Mouse (Mus musculus) neural tube, embryonic 15.5 days (tissue): ENCODE measurements around the gene Spic. TPM values are rescaled to one million over a fixed set of nuclear protein-coding genes. Genes with fewer than 3 reads are reported as not detected.
"Not testable (repeated sequence)": the region's sequence is repeated elsewhere in the genome, so short reads cannot be mapped to it uniquely, and the experiment has no call there.

Experiments used
- ATAC-seq: fragments of 200-750 bp; cut with Nextera tagmentation; 2 replicates; pipeline ENCODE4 v1.8.0; 2017; ENCODE audit warnings: mild to moderate bottlenecking, moderate TSS enrichment, moderate library complexity; ENCODE audit not compliant: low FRiP score
- H3K27ac ChIP-seq: fragments of 300-500 bp; sonication (generic); replicated peaks from 2 replicates; pipeline ENCODE4 v1.5.1; 2015; ENCODE audit warnings: mild to moderate bottlenecking, inconsistent platforms
- H3K27me3 ChIP-seq: fragments of 300-500 bp; sonication (generic); replicated peaks from 2 replicates; pipeline ENCODE4 v1.6.1; 2015; ENCODE audit warnings: inconsistent platforms
- H3K36me3 ChIP-seq: fragments of 300-500 bp; sonication (generic); 2 replicates; pipeline ENCODE4 v1.6.1; 2015; ENCODE audit warnings: inconsistent platforms
- H3K4me1 ChIP-seq: fragments of 300-500 bp; sonication (generic); 2 replicates; pipeline ENCODE4 v1.6.1; 2015; ENCODE audit warnings: inconsistent platforms
- H3K4me2 ChIP-seq: fragments of 300-500 bp; sonication (generic); 2 replicates; pipeline ENCODE4 v1.6.1; 2015; ENCODE audit warnings: inconsistent platforms, mild to moderate bottlenecking, moderate library complexity
- H3K4me3 ChIP-seq: fragments of 300-500 bp; sonication (generic); replicated peaks from 2 replicates; pipeline ENCODE4 v1.5.1; 2015; ENCODE audit warnings: mild to moderate bottlenecking, inconsistent platforms
- H3K9ac ChIP-seq: fragments of 300-500 bp; sonication (generic); replicated peaks from 2 replicates; pipeline ENCODE4 v1.6.1; 2015; ENCODE audit warnings: mild to moderate bottlenecking, inconsistent platforms
- H3K9me3 ChIP-seq: fragments of 300-500 bp; sonication (generic); replicated peaks from 2 replicates; pipeline ENCODE4 v1.6.1; 2016; ENCODE audit warnings: inconsistent platforms
- WGBS: fragments of 180-500 bp; shearing (Covaris S2); methylation state at CpG from one replicate; pipeline ENCODE4 v1.1.7; 2015; ENCODE audit warnings: mixed read lengths; 5-methylcytosine and 5-hydroxymethylcytosine counted together
- polyA plus RNA-seq: library from polyadenylated mRNA; unstranded; fragments of >200 nt; fragmentation: Nextera tagmentation; extraction: Ambion mirVana; gene quantifications from 2 replicates; pipeline ENCODE4 v1.2.1, GENCODE M21; 2015

Gene Spic
- polyA plus RNA-seq, 1 experiment from 2014 or later, result not detected

DNA sequence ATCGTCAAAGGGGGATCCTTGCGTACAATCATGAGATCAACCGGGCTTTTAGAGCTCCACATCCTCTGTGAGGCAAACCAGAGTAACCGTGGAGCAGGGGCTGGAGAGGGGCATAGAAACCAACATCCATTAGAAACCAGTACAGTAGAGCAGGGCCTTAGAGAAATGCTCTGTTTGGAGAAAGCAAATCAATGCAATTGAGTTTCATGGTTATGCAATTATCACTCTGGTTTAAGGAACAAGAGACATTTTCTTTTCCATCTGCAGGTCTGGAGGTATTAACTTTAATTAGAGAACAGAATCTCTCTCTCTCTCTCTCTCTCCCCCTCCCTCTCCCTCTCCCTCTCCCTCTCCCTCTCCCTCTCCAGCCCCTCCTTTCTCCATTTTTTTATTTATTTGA lies 29.9 kb upstream of the Spic start:
- Histone ChIP-seq H3K9ac (no peak overlapping the region), H3K36me3 (no peaks in the 10 kb centered on the region), H3K9me3 (no peaks in the 10 kb centered on the region), H3K4me1 (no peaks in the 10 kb centered on the region), H3K27ac (no peak overlapping the region), H3K4me3 (no peak overlapping the region), H3K4me2 (no peak overlapping the region), H3K27me3 (no peaks in the 10 kb centered on the region)
- 85% methylated on average over 4 of the region's 4 CpGs for WGBS
- ATAC-seq, result no peak

DNA sequence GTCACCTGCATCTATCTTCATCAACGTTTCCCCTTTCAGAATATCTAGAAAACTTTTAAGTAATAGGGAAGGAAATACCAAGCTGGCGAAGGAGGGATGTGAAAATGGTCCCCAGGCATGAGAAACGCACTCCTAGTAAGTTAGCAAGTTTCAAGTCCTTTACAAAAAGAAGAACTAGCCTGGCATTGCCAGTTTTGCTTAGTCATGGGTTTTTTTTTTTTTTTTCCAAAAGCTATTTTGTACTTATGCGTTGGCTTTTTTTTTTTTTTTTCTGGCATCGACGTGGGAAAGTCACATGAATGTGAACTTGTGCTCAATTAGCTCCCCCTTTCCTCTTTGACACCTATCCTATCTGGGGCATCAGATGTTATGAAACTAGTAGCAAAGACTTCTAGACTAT lies 27.5 kb upstream of the Spic start:
- 83% methylated on average over 6 of the region's 6 CpGs for WGBS
- no peak overlapping the region for H3K4me3 ChIP-seq
- H3K27ac ChIP-seq, result no peak overlapping the region
- H3K9ac ChIP-seq, result no peak overlapping the region
- no peak for ATAC-seq
- no peaks in the 10 kb centered on the region for H3K36me3 ChIP-seq
- H3K4me1 ChIP-seq, result no peaks in the 10 kb centered on the region
- no peaks in the 10 kb centered on the region for H3K9me3 ChIP-seq
- H3K27me3 ChIP-seq, result no peaks in the 10 kb centered on the region
- H3K4me2 ChIP-seq, result no peak overlapping the region

DNA sequence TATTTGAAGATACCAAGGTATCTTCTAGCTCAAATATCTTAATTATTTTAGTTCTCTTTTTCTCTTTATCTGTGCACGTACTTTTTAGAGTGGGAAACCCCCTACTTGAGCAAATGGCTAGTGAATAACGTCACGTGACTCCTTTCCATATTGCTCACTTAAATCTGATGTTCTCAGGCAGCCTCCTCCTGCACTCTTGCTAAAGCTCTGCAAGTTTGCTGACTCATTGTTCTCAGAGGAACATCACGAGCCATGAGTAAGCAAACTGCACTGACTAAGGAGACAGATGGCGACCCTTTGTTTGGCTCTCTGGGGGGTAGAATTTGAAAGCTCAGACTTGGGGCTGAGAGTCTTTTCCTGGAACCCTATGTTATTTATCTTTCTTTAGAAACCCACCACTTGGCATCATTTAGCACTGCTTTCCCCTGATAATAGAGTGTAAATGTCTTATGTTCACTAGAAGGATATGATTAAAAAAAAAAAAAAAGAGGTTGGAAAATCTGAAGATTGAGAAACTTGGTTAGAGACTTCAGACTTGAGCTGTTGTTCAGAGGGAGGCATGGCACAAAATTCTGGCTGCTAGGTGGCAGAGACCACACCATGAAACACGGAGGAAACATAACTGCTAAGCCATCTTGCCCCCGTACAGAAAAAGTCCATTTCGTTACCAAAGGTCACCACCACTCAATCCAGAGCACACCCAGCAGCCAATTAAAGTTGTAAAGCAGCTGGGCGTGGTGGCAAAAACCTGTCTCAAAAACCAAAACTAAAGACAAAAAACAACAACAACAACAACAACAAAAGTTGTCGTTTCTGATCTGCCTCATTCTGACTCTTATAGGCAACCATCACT lies 24.1 kb upstream of the Spic start:
- no peaks in the 10 kb centered on the region for H3K9me3 ChIP-seq
- H3K4me2 ChIP-seq, result no peak overlapping the region
- H3K4me1 ChIP-seq, result no peaks in the 10 kb centered on the region
- H3K27ac ChIP-seq, result no peak overlapping the region
- no peaks in the 10 kb centered on the region for H3K27me3 ChIP-seq
- 63% methylated on average over 10 of the region's 10 CpGs for WGBS
- H3K4me3 ChIP-seq, result no peak overlapping the region
- no peaks in the 10 kb centered on the region for H3K36me3 ChIP-seq
- no peak overlapping the region for H3K9ac ChIP-seq
- no peak for ATAC-seq

DNA sequence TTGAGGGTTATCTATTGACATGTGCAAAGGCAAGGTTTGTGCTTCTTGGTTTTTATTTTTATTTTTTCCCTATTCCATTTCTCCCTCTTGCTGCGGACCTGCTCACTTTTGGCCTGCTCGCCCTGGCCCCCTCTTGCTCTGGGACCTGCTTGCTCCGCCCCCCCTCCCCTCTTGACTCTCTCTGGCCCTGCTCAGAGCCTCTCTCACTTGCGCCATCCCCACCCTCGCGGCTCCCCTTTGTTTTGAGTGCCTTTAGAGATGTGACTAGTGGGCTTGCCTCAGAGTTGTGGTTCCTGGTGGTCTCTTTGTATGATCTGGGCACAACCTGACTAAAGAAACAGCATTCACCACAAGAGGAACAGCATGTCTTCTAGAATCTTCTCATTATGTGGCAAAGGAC lies 16.1 kb upstream of the Spic start:
- 76% methylated on average over 6 of the region's 6 CpGs for WGBS
- Histone ChIP-seq H3K36me3 (no peaks in the 10 kb centered on the region), H3K4me3 (no peak overlapping the region), H3K27me3 (no peaks in the 10 kb centered on the region), H3K27ac (no peak overlapping the region), H3K9ac (no peak overlapping the region), H3K9me3 (no peaks in the 10 kb centered on the region), H3K4me1 (no peaks in the 10 kb centered on the region), H3K4me2 (no peak overlapping the region)
- ATAC-seq, result no peak

DNA sequence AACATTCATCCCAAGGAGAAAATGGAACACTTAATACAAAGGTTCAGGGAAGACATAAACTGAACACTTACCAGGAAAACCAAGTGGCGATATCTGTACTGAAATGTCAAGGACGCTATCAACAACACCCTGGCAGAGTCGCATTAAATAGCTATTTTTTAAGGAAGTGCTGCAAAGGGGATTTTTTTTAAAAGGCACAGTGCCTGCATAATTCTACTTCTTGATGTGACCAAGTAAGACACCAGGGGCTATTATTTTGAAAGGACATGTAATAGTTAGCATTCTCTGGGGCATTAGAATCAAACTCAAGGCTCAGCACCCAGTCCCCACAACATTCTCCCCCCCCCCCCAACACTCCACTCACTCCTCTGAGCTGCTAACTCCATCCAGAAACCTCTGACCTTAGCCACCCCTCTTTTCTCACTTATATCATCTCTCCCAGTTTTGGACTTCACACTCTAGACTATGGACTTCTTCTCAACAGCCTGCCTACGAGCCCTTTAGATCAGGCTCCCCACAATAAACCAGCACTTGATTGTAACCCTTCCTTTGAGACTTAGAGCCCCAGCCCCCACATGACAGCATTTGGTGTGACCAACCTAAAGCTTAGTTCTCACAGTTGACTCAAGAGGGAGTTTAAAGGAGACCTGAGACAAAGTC lies 1.8 kb downstream of the Spic start:
- H3K27ac ChIP-seq, result no peak overlapping the region
- no peak overlapping the region for H3K4me3 ChIP-seq
- H3K4me2 ChIP-seq, result no peak overlapping the region
- no peaks in the 10 kb centered on the region for H3K27me3 ChIP-seq
- WGBS, result 83% methylated on average over 4 of the region's 4 CpGs
- H3K4me1 ChIP-seq, result no peaks in the 10 kb centered on the region
- no peak overlapping the region for H3K9ac ChIP-seq
- no peak for ATAC-seq
- no peaks in the 10 kb centered on the region for H3K36me3 ChIP-seq
- no peaks in the 10 kb centered on the region for H3K9me3 ChIP-seq

DNA sequence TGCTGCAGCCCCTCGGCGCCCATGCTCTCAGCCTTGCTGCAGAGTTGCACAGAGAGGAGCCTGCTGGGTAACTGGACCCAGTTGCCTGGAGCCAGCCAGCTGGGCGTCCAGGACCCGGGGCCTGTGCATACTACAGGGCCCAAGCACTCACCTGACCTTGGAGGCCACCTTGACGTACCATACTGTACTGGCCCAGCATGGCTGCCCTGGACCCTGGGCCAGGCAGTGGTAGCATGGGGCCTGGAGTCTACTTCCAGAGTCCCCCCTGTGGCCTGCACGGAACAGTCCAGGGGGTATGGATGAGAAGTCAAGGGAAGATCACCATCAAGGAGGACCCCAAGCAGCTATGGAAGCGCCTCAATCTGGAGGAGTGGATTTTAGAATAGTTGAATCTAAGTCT lies 12.0 kb downstream of the Spic start:
- Histone ChIP-seq H3K36me3 (no peaks in the 10 kb centered on the region), H3K27me3 (no peaks in the 10 kb centered on the region), H3K4me2 (no peak overlapping the region), H3K9me3 (no peaks in the 10 kb centered on the region), H3K9ac (no peak overlapping the region), H3K4me3 (no peak overlapping the region), H3K4me1 (no peaks in the 10 kb centered on the region), H3K27ac (no peak overlapping the region)
- no peak for ATAC-seq
- 94% methylated on average over 7 of the region's 7 CpGs for WGBS

DNA sequence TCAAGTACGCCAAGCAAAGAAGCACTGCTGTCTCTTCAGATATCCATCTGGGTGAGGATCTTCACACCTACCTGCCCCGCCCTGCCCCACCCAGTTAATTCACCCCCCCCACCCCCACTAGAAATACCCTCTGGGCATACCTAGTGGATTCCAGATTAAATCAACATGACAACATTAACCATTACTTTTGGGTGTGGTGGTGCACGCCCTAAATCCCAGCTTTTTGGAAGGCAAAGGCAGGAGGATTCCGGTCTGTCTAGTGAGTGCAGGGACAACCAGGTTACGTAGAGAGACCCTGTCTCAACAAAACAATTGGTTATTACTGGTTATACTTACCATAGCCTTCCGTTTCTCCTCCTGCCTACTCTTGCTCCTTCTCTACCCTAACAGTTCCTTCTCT lies 12.7 kb downstream of the Spic start:
- no peak overlapping the region for H3K4me2 ChIP-seq
- ATAC-seq, result no peak
- H3K9me3 ChIP-seq, result no peaks in the 10 kb centered on the region
- no peaks in the 10 kb centered on the region for H3K27me3 ChIP-seq
- no peak overlapping the region for H3K9ac ChIP-seq
- WGBS, result 92% methylated on average over 6 of the region's 6 CpGs
- H3K27ac ChIP-seq, result no peak overlapping the region
- H3K36me3 ChIP-seq, result no peaks in the 10 kb centered on the region
- H3K4me3 ChIP-seq, result no peak overlapping the region
- H3K4me1 ChIP-seq, result no peaks in the 10 kb centered on the region

GRCm38 (mm10) chr10:88669719-88670118 lies 15.1 kb downstream of the Spic start:
- Histone ChIP-seq H3K4me2 (no peak overlapping the region), H3K9ac (no peak overlapping the region), H3K36me3 (no peaks in the 10 kb centered on the region), H3K4me3 (no peak overlapping the region), H3K9me3 (no peaks in the 10 kb centered on the region), H3K4me1 (no peaks in the 10 kb centered on the region), H3K27ac (no peak overlapping the region), H3K27me3 (no peaks in the 10 kb centered on the region)
- ATAC-seq, result no peak
- WGBS, result 27% methylated on average over 1 of the region's 1 CpGs

GRCm38 (mm10) chr10:88663856-88664255 lies 21.0 kb downstream of the Spic start:
- H3K27ac ChIP-seq, H3K4me1 ChIP-seq, H3K27me3 ChIP-seq, H3K4me2 ChIP-seq, H3K36me3 ChIP-seq, H3K4me3 ChIP-seq, H3K9ac ChIP-seq, H3K9me3 ChIP-seq, ATAC-seq: not testable (repeated sequence)

- H3K27me3 ChIP-seq, result no peaks in the 10 kb centered on the region
- H3K4me3 ChIP-seq, result no peak overlapping the region
- 95% methylated on average over 4 of the region's 4 CpGs for WGBS
- no peak overlapping the region for H3K9ac ChIP-seq
- H3K36me3 ChIP-seq, result no peaks in the 10 kb centered on the region
- H3K4me2 ChIP-seq, result no peak overlapping the region
- H3K9me3 ChIP-seq, result no peaks in the 10 kb centered on the region
- no peaks in the 10 kb centered on the region for H3K4me1 ChIP-seq
- H3K27ac ChIP-seq, result no peak overlapping the region
- ATAC-seq, result no peak
Measured at GRCm38 (mm10) chr10:88658918-88659317, 25.9 kb downstream of the Spic start.

DNA sequence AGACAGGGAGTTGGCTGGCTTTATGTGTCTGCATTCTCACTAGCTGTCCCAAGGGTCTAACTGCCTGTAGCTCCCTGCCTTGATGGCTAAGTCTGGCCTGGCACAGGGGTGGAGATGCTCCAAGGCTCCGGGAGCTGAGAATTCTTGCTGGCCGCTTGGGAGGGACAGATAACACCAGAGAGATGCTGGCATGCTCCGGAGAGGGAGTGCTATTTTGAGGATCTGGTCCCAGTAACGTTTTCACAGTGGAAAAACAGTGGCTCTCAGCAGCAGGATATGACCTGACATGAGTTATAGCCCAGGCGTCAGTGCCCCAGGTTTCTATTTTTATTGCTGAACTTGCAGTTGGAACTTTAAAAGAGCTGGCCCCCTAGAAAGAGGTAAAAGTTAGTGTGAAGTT lies 39.4 kb downstream of the Spic start:
- 63% methylated on average over 5 of the region's 5 CpGs for WGBS
- Histone ChIP-seq H3K27ac (no peak overlapping the region), H3K36me3 (no peaks in the 10 kb centered on the region), H3K9ac (no peak overlapping the region), H3K9me3 (no peaks in the 10 kb centered on the region), H3K4me2 (no peak overlapping the region), H3K4me1 (no peaks in the 10 kb centered on the region), H3K4me3 (no peak overlapping the region), H3K27me3 (no peaks in the 10 kb centered on the region)
- ATAC-seq, result no peak

GRCm38 (mm10) chr10:88631330-88631953 lies 53.4 kb downstream of the Spic start:
- Histone ChIP-seq H3K4me2 (no peak overlapping the region), H3K4me3 (no peak overlapping the region), H3K9me3 (no peaks in the 10 kb centered on the region), H3K36me3 (no peaks in the 10 kb centered on the region), H3K9ac (no peak overlapping the region), H3K27ac (no peak overlapping the region), H3K27me3 (no peaks in the 10 kb centered on the region), H3K4me1 (no peaks in the 10 kb centered on the region)
- 82% methylated on average over 10 of the region's 10 CpGs for WGBS
- no peak for ATAC-seq
